Mouse (Mus musculus) hematopoietic stem cell, adult 5-6 weeks (primary cell): ENCODE data around the gene Clk4. TPM values are rescaled to one million over a fixed set of nuclear protein-coding genes. Genes with fewer than 3 reads are reported as not detected.
A peak's percentile ranks its signal among the peaks of the same experiment; 100 is the strongest.

Experiments
- ATAC-seq, 2 experiments: fragments of 125-278 bp in 1 of 2; replicated peaks in 1 of 2; 2 replicates each; pipeline ENCODE4 v1.8.0; 2016 to 2017; ENCODE audit warnings: inconsistent platforms in 2 of 2, mild to moderate bottlenecking in 2 of 2, moderate number of reproducible peaks in 2 of 2, low read depth in 1 of 2, moderate TSS enrichment in 1 of 2; ENCODE audit not compliant: low FRiP score in 2 of 2, poor library complexity in 2 of 2, severe bottlenecking in 2 of 2, insufficient read depth in 1 of 2, low TSS enrichment in 1 of 2
- total RNA-seq: library from RNA; stranded (forward); fragments of 172-1452, 232-1000 nt; gene quantifications from 2 replicates; pipeline ENCODE4 v1.2.3, GENCODE M21; 2017

Clk4 gene
- total RNA-seq: 279 and 280 TPM in 2 replicates

DNA sequence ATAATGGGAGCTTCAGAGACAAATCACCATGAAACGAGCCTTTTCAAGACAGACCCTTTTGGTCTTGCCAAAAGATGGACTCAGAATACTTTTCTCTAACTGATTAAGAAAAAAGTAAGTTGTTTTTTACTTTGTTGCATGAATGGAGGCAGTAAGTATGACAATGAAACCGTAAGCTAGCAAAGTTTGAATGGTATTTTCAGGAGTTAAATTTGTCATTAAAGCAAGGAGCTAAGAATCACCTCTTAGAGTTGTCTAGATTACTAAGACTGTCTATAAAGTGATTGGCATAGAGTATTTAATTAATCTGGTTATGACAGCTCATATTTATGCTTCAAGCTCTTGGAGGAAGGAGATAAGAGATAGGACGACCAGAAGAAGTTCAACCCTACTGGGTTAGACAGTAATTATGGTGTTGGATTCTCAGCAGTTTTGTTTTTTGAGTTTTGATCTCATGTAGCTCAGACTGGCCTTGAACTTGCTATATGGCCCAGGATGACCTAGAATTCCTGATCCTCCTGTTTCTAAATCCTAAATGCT, at the start of gene Clk4:
Clk4 (plus strand) TSS at position 51 of the 540 bp plus-strand sequence.
- ATAC-seq: no peak

DNA sequence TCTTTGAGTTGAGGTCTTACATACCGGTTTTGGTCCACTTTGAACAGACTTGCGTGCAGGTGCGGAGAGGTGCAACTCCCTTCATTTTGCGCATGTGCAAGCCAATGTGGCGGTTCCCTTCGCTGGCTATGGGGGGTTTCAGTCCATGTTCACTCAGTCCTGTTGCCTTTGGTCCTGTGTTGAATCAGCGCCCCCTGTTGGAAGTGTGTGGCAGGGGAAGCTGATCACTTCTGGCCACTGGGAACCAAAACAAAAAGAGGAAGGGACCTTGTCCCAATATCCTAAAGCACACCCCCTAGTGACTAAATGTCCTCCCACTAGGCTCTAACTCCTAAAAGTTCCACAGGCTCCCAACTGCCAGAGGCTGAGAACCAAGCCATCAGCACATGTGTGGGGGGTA, 47.5 kb upstream of the Clk4 start:
- ATAC-seq: no peak

DNA sequence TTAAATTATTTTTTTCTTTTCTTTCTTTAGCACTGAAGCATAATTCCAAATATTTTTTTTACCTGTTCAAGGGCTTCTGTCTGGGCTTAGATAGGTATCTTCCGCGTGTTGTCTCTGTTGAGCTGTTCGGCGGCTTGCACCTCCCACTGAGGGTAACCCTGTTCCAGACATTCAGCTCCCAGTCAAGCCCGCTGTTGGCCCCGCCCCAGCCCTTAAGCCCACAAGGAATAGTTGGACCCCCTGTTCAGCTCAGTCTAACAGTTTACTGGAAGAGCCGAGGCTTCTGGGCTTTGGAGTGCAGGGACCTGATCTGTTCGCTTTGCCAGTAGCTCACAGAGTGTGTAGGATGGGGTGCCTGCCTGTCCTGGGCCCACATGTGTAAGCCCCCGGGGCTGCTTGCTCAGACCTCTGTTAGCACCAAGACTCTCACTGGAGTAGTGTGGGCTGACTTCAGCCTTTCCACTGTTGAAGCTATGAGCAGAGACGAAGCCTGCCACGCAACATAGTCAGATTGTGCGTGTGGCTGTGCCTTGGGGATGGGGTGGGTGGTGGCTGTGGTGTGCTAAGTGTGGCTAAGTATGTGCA, 42.0 kb upstream of the Clk4 start:
- no peak for ATAC-seq

DNA sequence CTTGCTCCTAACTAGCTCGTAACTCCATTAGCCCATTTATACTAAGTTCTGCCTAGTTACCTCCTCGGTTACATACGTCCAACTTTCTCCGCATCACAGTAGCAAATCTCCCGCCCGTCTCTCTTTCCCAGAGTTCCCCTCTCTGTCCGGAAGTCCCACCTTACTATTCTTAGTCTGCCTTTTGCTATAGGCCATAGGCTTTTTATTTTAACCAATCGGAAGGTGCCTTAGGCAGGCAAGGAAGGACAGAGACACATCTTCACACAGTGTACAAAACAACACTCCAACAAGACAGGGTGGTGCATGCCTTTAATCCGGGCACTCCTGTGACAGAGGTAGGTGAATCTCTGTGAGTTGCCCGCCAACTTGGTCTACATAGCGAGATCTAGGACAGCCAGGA, 41.2 kb upstream of the Clk4 start, which contains the start of gene Gm12569:
Gm12569 (plus strand) TSS at position 166 of the 400 bp plus-strand sequence.
- ATAC-seq: no peak

DNA sequence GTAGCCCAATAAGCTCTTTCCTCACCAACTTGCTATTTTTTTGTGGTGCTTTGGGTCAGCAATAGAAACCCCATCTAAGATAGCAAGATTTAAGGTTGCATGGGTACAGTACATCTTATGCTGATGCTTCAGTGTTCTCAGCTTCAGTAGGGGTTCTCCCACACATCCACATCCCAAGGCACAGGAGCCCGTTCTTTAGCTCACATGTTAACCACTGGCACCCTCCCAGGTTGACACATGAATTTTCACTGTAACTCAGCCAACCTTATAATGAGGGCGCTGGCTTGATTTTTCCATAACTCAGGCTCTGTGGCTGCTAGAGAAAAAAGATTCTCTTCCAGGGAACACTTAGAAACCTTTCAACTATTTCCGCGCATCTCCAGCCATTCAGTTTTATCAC, 34.4 kb upstream of the Clk4 start:
- no peak for ATAC-seq

DNA sequence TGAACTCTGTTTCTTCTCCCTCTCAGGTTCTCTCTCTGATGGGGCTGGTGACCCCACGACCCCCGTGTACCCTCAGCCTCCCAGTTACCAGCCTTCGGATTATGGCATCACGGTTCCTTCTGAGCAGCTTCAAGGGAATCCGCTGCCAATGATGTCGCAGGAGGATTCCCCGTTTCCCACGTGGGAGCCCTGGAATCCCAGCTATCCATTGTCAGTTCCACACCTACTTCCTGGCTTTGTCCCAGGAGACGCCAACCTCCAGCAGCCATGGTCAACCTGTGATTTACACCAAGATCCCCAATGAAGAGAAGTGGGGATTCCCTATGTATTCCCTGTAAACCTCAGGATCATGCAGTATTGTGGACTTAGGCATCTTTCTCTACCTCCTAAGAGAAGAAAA, 26.9 kb upstream of the Clk4 start:
- no peak for ATAC-seq

DNA sequence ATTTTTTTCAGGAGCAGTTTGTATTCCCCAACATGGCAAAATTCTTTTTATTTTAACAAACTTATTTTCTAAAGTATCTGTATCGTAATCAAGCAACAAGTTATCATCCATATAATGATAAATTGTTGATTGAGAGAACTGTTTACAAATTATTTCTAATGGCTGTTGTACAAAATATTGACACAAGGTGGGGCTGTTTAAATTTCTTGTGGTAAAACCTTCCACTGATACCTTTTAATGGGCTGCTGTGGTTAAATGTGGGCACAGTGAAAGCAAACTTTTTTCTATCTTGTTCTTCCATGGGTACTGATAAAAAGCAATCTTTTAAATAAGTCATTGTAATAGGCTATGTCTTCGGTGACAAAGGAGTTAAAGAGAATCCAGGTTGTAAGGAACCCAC, 18.6 kb upstream of the Clk4 start:
- ATAC-seq: no peak

DNA sequence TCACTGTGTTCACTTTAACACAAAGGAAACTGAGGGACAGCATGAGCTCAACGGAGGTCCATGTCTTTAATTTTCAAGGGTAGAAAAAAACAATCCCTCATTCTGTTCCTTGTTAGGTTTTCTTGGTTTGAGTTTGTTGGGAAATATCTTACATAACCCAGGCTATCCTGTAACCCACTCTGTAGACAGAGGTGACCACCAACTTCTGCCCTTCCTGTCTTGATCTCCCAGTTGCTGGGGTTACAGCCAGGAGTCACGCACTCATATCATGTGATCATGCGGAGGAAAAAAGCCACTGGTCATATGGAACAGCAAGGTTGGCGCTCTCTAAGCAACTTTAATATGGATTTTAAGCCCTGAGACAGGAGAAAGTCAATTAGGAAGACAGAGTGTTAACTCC, 4.5 kb upstream of the Clk4 start:
- ATAC-seq: no peak; a peak in 1 of 4 replicates

DNA sequence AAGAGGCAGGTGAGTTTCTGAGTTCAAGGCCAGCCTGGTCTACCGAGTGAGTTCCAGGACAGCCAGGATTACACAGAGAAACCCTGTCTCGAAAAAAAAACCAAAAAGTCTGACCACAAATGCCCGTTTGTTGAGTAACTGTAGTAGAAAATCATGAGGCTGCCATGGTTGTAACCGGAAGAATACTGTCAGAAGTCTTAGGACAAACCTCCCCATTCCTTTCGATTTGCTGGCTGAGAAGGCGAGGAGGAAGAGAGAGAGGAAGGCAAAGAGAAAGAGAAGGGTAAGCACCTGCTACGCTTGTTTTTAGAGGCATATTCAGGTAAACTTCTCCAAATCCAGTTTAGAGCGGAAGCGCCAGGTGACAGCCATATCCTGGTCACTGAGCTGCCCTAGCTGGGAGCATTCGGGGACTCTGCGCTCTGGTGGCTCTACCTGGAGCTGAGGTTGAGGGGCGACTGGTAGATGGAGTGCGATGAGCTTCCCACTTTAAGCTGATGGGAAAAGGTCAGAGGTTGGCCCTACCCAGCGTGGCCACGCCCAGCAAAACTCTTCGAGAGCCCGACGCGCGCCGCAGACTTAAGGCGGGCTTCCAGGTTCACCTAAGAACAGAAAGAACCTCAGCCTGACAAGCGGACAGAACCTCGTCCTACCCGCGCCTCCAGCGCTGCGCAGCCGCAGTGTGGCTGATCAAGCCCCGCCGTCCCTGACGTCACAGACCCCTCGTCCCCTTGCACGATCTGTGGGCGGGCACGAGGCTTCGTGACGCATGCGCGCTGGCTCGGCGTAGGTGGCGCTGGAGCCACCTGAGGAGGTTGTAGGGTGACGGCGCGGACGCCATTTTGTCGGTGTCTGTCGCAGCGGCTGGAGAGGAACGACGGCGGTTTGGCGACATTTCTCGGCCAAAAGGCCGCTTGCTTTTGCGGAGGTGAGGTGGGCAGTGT, 1.1 kb downstream of the Clk4 start, which contains the start of gene BC049762:
BC049762 (minus strand) TSS at position 705 of the 944 bp plus-strand sequence.
- peak; percentile 89 to 94 for ATAC-seq

DNA sequence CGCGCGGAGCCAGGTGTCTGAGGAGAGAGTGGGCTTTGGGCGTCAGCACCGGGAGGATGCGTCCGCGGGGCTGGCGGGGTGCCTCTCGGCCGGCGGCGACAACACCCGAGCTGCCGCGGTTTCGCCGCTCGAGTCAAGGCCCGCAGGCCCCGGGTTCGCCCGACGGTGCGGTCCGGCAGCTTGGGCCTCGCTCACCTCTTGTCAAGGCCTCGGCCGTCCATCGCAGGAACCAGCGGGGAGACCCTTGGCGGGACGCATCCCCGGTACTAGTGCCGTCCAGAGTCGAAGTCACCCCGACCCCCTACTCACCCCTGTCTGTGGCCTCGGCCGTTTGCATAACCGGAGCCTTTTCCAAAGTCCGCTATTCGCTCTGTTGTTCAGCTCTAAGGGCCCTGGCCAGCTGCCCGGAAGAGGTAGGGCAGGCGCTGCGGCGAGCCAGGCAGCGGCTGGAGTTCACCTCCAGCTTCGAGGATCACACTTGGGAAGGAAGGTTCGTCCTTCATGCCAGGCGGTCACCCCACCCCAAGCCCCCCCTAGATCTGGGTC, 1.8 kb downstream of the Clk4 start:
- peak in 1 of 2 experiments; percentile 22; a peak in 2 of 4 replicates for ATAC-seq

DNA sequence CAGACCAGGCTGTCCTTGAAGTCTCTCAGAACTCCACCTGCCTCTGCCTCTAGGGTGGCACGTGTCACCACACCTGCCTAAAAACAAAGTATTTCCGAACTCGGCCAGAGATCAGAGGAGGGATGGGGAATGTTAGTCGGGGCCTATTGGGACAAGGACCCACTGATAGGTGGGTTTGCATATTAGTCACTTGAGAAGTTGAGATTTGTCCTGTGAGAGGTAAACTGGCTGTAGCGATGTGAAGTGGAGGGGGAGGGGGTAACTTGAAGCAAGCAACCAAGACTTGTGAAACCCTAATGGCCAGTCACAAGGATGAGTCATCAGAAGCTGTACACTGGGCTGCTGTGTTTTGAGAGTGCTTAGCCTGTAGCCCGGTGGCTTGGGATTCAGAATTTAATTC, 2.8 kb downstream of the Clk4 start:
- ATAC-seq: peak in 1 of 2 experiments; percentile 29; a peak in 2 of 4 replicates

DNA sequence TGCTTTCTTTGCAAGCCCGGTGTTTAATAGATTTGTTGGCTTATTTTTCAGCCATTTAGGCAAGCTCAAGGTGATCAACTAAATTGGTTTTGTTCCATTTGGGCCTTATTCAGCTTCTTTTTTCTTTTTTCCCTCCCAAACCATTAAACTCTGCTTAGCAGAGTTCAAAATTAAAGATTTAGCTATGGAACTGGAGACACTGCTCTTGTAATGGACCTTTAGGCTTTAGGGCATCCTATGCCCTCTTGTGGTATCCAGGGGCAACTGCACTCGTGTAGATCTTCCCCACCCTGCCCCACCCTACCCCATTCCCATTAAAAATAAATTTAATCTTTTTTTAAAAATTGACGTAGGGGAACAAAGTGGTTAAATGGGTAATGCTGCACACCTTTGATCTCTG, 3.8 kb downstream of the Clk4 start:
- ATAC-seq: no peak

DNA sequence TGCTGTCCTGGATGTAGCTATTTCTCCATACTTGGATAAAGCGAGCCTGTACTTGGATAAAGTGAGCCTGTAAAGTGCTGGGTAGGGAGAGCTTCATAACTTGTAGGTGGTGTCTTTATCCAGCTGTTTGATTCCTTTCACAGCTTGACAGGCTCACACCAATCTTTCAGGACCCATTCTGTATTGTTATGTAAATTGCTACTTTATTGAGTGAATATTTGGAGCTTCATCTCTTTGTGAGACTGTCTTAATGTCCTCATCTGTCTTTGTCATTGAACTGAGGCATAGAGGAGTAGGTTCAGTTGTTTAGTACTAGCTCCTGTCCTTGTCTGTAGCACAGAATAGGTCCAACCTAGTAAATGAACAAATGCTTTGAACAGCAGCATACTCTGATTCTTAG, 12.9 kb downstream of the Clk4 start:
- ATAC-seq: no peak

DNA sequence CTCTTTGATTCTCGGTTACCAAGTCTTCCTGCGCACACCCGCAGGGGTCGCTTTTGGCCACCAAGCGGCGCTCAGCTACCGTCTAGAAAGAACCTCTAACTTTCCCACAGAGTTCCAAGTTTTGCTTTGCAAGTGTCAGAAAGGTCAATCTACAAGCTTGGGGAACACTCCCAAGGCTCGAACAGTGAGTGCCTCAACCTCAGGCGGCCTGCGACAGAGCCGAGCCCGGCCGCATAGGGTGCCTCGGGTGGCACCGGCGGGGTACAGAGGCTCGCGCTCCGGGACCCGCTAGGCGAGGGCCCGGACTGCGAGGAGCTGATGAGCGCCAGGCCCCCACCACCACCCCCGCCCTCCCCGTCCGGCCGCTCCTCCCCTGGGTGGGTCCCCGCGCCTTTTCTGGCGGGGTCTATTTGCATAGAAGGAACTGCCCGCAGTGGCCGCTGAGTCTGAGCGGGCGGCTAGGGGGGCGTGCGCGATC, 28.1 kb downstream of the Clk4 start, which contains the start of gene Col23a1:
Col23a1 (plus strand) TSS at position 357 of the 478 bp plus-strand sequence.
- ATAC-seq: peak; percentile 42 to 72; a peak in 3 of 4 replicates

DNA sequence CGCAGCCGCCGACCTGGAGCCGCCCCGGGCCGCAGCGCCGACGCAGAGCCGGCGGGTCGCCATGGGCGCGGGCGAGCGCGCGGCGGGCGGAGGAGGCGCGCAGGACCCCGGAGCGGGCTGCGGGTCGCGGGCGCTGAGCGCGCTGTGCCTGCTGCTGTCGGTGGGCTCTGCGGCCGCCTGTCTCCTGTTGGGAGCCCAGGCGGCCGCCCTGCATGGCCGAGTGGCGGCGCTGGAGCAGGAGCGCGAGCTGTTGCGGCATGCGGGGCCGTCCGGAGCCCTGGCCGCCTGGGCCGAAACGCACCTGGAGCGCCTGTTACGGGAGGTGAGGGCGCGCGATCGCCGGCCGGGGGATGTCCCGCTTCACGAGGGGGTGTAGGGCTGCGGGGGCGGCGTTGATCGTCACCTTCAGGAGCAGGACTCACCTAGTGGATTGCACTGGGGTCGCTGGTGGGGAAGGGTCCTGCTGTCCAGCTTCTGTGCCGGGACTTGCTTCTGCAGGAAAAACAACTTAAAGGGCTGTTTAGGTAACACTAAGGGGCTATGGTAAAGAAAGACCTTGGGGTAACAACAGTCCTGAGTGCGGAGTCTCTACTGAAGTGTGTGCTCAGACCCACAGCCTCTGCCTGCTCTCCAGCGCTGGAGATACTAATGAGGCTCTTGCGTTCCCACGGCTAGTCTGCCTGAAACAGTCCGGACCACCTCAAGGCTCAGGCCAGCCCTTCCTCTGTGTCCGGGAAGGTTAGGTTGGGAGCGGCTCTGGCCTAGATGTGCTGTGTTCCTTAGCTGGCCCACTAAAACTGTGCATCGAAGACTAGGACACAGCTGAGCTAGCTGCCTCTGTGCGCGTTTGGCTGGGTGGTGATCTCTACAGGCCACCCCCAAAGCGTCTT, 28.8 kb downstream of the Clk4 start:
- ATAC-seq: 0 out of 4 replicates have a peak, but pooled peaks of 1 of the 2 experiments have one; percentile 29

DNA sequence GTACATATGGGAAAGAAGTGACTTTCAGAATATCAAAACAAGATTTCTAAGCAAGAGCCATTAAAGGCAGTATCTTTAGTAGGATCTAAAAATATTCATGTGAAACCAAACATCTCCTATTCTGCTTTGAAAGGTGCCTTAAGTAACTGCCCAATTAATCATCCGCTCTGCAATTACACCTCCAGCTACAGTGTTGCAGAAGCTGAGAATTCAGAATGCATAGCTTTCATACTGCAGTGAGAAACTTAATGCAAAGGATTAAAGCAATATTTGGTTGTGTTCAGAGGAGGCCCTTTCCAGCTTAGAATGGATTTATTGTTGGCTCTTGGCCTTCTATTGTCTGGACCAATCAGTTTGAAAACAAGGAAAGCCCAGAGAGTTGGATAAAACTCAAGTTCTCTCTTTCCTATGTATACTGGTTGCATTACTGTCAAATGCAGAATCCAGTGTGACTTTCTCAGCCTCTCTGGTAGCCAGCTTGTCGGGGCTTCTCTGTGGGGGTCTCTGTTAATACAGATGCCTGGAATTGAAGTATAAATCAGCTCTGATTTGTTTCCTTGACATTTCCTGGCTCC, 32.5 kb downstream of the Clk4 start:
- ATAC-seq: no peak
